Mouse (Mus musculus): ENCODE data around the gene Lrrc4. TPM values are rescaled to one million over a fixed set of nuclear protein-coding genes. Genes with fewer than 3 reads are reported as not detected.

The Lrrc4 gene
- polyA plus RNA-seq, 1 experiment from 2014 or later, result 1.6 TPM

- Histone ChIP-seq H3K4me3 (ENCODE audit: low read length) (no peak overlapping the region), H3K9me3 (ENCODE audit: low read length) (no peaks in the 10 kb centered on the region), H3K4me1 (ENCODE audit: insufficient read depth, low read length) (peaks cover 13% of the 10 kb centered on the region; the same call in 1 of the 2 replicates), H3K4me2 (replicated peaks; ENCODE audit: low read depth, low read length) (no peak overlapping the region), H3K36me3 (ENCODE audit: insufficient read depth, low read length) (peaks cover 12% of the 10 kb centered on the region), H3K27ac (ENCODE audit: low read length) (no peak overlapping the region), H3K9ac (replicated peaks; ENCODE audit: low read length) (no peak overlapping the region), H3K27me3 (ENCODE audit: insufficient read depth, low read length) (no peaks in the 10 kb centered on the region)
- peak; percentile 71; the same call in 1 of the 2 replicates for ATAC-seq (ENCODE audit: low FRiP score, low TSS enrichment)
- 21% methylated on average over 2 of the region's 2 CpGs for WGBS
These were observed 121.5 kb downstream of the Lrrc4 start for GRCm38 (mm10) chr6:28710035-28710434.

DNA sequence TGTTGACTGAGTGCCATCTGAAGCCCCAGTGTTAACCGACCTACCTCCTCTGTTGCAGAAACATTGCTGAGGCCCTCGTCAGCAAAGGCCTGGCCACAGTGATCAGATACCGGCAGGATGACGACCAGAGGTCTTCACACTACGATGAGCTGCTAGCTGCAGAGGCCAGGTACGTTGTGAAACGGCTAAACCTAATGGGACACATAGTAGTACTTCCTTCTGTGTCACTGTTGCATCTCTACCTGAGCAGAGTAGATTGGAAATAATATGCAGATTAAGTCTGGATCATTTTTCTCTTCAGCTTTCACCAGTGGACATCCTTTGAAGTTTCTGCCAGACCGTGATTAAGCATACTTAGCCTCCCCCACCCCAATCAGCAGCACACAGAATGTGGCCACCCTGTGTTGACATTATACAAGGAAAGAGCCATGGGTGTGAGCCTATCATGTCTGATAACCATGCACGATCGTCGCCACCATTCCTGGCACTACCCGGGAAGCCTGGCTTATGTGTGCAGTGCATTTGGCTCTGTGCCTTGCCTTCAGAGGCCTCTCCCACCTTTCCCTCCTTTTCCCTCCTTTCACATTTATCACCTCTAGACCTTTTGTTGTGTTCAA lies 124.5 kb downstream of the Lrrc4 start:
- peaks cover 9% of the 10 kb centered on the region for H3K36me3 ChIP-seq (ENCODE audit: insufficient read depth, low read length)
- H3K4me3 ChIP-seq (ENCODE audit: low read length), result no peak overlapping the region
- H3K9me3 ChIP-seq (ENCODE audit: low read length), result no peaks in the 10 kb centered on the region
- peaks cover 13% of the 10 kb centered on the region; the same call in 1 of the 2 replicates for H3K4me1 ChIP-seq (ENCODE audit: insufficient read depth, low read length)
- WGBS, result 62% methylated on average over 12 of the region's 12 CpGs
- H3K4me2 ChIP-seq (replicated peaks; ENCODE audit: low read depth, low read length), result no peak overlapping the region
- ATAC-seq (ENCODE audit: low FRiP score, low TSS enrichment), result peak; percentile 54; the same call in 1 of the 2 replicates
- H3K9ac ChIP-seq (replicated peaks; ENCODE audit: low read length), result no peak overlapping the region
- no peak overlapping the region for H3K27ac ChIP-seq (ENCODE audit: low read length)
- no peaks in the 10 kb centered on the region for H3K27me3 ChIP-seq (ENCODE audit: insufficient read depth, low read length)

DNA sequence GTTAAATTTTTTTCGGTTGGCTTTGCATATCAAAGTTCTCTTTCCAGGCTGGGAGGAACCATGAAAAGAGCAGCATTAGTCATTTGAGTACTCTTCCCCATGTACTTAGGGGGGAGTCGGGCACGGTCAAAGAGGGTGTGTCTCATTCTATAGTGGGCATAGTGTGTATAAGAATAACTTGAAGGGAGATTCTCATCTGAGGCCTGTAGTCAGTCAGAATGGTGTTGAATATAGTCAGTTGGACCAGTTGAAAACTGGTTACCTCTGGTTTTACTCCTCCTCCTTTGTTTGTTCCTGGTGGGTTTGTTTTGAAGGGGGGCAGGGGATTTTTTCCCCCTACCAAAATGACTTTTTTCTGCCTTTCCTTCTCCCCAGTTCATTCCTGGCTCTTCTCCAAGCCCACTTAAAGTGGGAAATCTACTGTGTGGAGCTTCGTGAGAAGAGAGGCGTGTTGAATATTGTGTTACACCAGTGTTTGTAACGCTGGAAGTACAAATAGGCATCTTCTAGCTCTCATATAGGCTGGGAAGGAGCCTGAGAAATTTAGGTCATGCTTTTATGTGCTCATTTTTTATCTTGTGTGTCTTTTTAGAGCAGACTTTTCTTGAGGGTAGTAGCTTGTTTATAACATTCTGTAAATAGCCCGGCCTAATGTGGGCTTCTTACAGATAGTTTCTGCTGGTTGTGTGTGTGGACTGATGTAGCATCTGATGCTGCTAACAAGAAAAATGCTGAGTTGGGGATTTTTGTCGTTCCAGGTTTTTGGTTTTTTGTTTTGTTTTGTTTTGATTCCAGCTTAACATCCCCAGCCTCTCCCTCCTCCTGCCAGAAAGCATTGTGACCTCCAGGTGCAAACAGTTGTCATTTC lies 125.2 kb downstream of the Lrrc4 start:
- H3K4me3 ChIP-seq (ENCODE audit: low read length), result no peak overlapping the region
- H3K4me2 ChIP-seq (replicated peaks; ENCODE audit: low read depth, low read length), result no peak overlapping the region
- H3K4me1 ChIP-seq (ENCODE audit: insufficient read depth, low read length), result peaks cover 13% of the 10 kb centered on the region; the same call in 1 of the 2 replicates
- peak overlapping the region; percentile 35; the same call in 1 of the 2 replicates for H3K27ac ChIP-seq (ENCODE audit: low read length)
- WGBS, result 61% methylated on average over 8 of the region's 8 CpGs
- H3K27me3 ChIP-seq (ENCODE audit: insufficient read depth, low read length), result no peaks in the 10 kb centered on the region
- H3K9me3 ChIP-seq (ENCODE audit: low read length), result no peaks in the 10 kb centered on the region
- ATAC-seq (ENCODE audit: low FRiP score, low TSS enrichment), result no peak
- H3K36me3 ChIP-seq (ENCODE audit: insufficient read depth, low read length), result peaks cover 9% of the 10 kb centered on the region
- H3K9ac ChIP-seq (replicated peaks; ENCODE audit: low read length), result no peak overlapping the region

DNA sequence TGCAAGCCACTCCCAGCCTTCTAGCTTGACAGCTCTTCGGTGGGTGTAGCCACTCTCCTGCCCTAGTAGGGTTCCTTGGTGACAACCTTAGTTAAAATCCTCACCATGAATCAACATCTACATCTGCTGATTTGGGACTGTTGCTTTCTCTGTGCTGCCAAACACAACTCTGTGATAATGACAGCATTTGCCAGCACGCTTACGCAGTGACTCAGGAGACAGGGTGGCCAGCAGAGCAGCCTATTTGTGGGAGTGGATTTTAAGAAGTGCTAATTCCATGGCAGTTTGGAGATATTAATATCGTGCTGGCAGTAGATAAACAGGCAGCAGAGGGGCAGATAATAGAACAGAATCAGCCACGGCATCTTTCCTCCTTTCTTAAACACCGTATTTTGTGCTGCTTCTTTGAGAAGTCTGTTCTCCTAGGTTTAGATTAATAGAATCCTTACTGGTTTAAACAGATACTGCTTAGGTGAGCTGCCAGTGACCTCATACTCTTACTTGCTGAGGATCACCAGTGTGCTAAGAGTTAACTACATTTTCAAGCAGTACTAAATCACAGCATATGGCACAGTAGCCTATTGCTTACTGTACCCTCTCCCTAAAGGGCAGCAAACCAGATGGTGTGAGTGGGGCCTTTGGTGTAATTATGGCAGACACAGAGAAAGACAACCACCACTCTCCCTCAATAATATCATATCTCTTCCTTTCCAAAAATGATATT lies 126.0 kb downstream of the Lrrc4 start:
- Histone ChIP-seq H3K9ac (replicated peaks; ENCODE audit: low read length) (no peak overlapping the region), H3K27me3 (ENCODE audit: insufficient read depth, low read length) (no peaks in the 10 kb centered on the region), H3K36me3 (ENCODE audit: insufficient read depth, low read length) (peaks cover 15% of the 10 kb centered on the region), H3K4me3 (ENCODE audit: low read length) (no peak overlapping the region), H3K27ac (ENCODE audit: low read length) (no peak overlapping the region), H3K4me1 (ENCODE audit: insufficient read depth, low read length) (peaks cover 13% of the 10 kb centered on the region; the same call in 1 of the 2 replicates), H3K4me2 (replicated peaks; ENCODE audit: low read depth, low read length) (no peak overlapping the region), H3K9me3 (ENCODE audit: low read length) (no peaks in the 10 kb centered on the region)
- 77% methylated on average over 6 of the region's 6 CpGs for WGBS
- no peak for ATAC-seq (ENCODE audit: low FRiP score, low TSS enrichment)

DNA sequence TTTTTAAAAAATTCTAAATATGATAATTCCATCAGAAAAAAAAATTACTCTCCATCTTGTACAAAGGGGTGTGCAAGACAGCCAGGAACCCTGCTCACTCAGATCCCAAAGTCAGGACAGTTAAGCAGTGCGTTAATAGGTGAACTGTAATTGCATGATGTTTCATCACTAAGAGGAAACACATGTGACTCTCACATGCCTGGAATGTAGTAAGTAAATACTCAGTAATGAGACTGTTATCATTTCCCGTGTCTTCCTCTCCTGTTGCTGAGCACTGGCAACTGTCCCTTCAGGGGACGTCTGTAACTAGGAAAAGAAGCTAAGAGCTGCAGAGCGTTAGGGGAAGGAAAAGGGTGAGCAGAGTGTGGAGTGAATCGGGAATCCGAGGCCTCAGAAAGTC lies 126.9 kb downstream of the Lrrc4 start:
- Histone ChIP-seq H3K4me2 (replicated peaks; ENCODE audit: low read depth, low read length) (no peak overlapping the region), H3K9me3 (ENCODE audit: low read length) (no peaks in the 10 kb centered on the region), H3K36me3 (ENCODE audit: insufficient read depth, low read length) (peaks cover 15% of the 10 kb centered on the region), H3K9ac (replicated peaks; ENCODE audit: low read length) (no peak overlapping the region), H3K27ac (ENCODE audit: low read length) (no peak overlapping the region), H3K27me3 (ENCODE audit: insufficient read depth, low read length) (no peaks in the 10 kb centered on the region), H3K4me3 (ENCODE audit: low read length) (no peak overlapping the region), H3K4me1 (ENCODE audit: insufficient read depth, low read length) (peaks cover 13% of the 10 kb centered on the region; the same call in 1 of the 2 replicates)
- 56% methylated on average over 6 of the region's 6 CpGs for WGBS
- ATAC-seq (ENCODE audit: low FRiP score, low TSS enrichment), result no peak

DNA sequence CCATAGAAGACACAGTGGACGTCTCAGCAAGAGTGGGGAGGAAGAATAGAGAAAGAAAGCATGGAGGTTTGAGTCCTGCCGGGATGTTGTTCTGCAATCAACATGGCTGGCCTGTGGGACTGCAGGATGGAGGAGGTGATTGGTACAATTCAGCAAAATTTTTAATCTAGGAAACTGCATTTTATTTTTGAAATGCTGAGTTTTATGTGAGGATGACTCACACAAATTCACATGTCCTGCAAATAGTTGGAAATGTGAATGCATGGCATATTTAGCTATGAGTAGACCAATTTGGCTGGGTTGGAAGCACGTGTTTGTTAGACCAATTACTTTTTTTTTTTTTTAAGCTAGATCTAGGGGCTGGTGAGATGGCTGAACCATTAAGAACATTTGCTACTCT lies 134.3 kb downstream of the Lrrc4 start:
- no peak overlapping the region for H3K4me3 ChIP-seq (ENCODE audit: low read length)
- ATAC-seq (ENCODE audit: low FRiP score, low TSS enrichment), result no peak
- no peaks in the 10 kb centered on the region for H3K27me3 ChIP-seq (ENCODE audit: insufficient read depth, low read length)
- no peak overlapping the region for H3K9ac ChIP-seq (replicated peaks; ENCODE audit: low read length)
- H3K4me1 ChIP-seq (ENCODE audit: insufficient read depth, low read length), result peaks cover 5% of the 10 kb centered on the region; the same call in 1 of the 2 replicates
- 83% methylated on average over 3 of the region's 3 CpGs for WGBS
- no peak overlapping the region for H3K4me2 ChIP-seq (replicated peaks; ENCODE audit: low read depth, low read length)
- 0 out of 2 replicates have a peak, but pooled peaks cover 6% of the 10 kb centered on the region for H3K36me3 ChIP-seq (ENCODE audit: insufficient read depth, low read length)
- no peaks in the 10 kb centered on the region for H3K9me3 ChIP-seq (ENCODE audit: low read length)
- no peak overlapping the region for H3K27ac ChIP-seq (ENCODE audit: low read length)

- Histone ChIP-seq H3K4me2 (replicated peaks; ENCODE audit: low read depth, low read length) (no peak overlapping the region), H3K36me3 (ENCODE audit: insufficient read depth, low read length) (no peaks in the 10 kb centered on the region), H3K9ac (replicated peaks; ENCODE audit: low read length) (no peak overlapping the region), H3K27ac (ENCODE audit: low read length) (no peak overlapping the region), H3K4me3 (ENCODE audit: low read length) (no peak overlapping the region), H3K27me3 (ENCODE audit: insufficient read depth, low read length) (no peaks in the 10 kb centered on the region), H3K9me3 (ENCODE audit: low read length) (no peaks in the 10 kb centered on the region), H3K4me1 (ENCODE audit: insufficient read depth, low read length) (no peaks in the 10 kb centered on the region)
- ATAC-seq (ENCODE audit: low FRiP score, low TSS enrichment), result no peak
These were observed 138.9 kb downstream of the Lrrc4 start for GRCm38 (mm10) chr6:28692659-28693058.

DNA sequence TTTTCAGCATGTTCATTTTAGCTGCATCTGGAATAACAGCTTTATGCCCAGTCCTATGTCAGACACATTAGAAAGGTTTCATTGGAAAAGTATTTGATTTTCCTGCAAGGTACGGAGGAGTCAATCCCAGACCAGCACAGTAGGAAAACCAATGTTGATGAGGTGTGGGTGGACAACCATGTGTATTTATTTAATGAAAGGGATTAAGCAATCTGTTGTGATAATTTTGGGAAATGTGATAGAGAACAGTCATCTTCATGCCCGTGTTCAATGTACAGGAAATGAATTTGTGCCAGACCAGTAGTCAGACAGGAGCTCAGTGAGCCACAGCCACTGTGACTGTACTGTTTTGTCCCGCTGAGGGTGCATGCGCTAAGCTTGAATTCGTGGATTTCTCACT lies 143.8 kb downstream of the Lrrc4 start:
- H3K4me2 ChIP-seq (replicated peaks; ENCODE audit: low read depth, low read length), result no peak overlapping the region
- H3K4me3 ChIP-seq (ENCODE audit: low read length), result no peak overlapping the region
- H3K27ac ChIP-seq (ENCODE audit: low read length), result no peak overlapping the region
- no peaks in the 10 kb centered on the region for H3K4me1 ChIP-seq (ENCODE audit: insufficient read depth, low read length)
- no peaks in the 10 kb centered on the region for H3K9me3 ChIP-seq (ENCODE audit: low read length)
- no peak for ATAC-seq (ENCODE audit: low FRiP score, low TSS enrichment)
- H3K9ac ChIP-seq (replicated peaks; ENCODE audit: low read length), result no peak overlapping the region
- WGBS, result 70% methylated on average over 5 of the region's 5 CpGs
- H3K36me3 ChIP-seq (ENCODE audit: insufficient read depth, low read length), result no peaks in the 10 kb centered on the region
- no peaks in the 10 kb centered on the region for H3K27me3 ChIP-seq (ENCODE audit: insufficient read depth, low read length)

GRCm38 (mm10) chr6:28685745-28686144 lies 145.8 kb downstream of the Lrrc4 start:
- H3K27me3 ChIP-seq (ENCODE audit: insufficient read depth, low read length), result no peaks in the 10 kb centered on the region
- H3K36me3 ChIP-seq (ENCODE audit: insufficient read depth, low read length), result no peaks in the 10 kb centered on the region
- peak; percentile 77 for ATAC-seq (ENCODE audit: low FRiP score, low TSS enrichment)
- no peak overlapping the region for H3K4me2 ChIP-seq (replicated peaks; ENCODE audit: low read depth, low read length)
- H3K4me1 ChIP-seq (ENCODE audit: insufficient read depth, low read length), result peaks cover 15% of the 10 kb centered on the region
- H3K27ac ChIP-seq (ENCODE audit: low read length), result no peak overlapping the region
- H3K4me3 ChIP-seq (ENCODE audit: low read length), result no peak overlapping the region
- H3K9me3 ChIP-seq (ENCODE audit: low read length), result no peaks in the 10 kb centered on the region
- WGBS, result 41% methylated on average over 5 of the region's 5 CpGs
- no peak overlapping the region for H3K9ac ChIP-seq (replicated peaks; ENCODE audit: low read length)

Measured in kidney, embryonic 16.5 days (tissue).